Mouse (Mus musculus): ENCODE measurements at regions not wholly inside any gene's neighbourhood (a gene's known extent, or its start where the extent isn't known, plus 50 kb on each side); places are given as distances from the start of the nearest gene placed in this dataset.

GRCm38 (mm10) chr17:84895526-84895925 is 61.0 kb upstream of the Ppm1b start:
- WGBS = 91% methylated on average over 3 of the region's 3 CpGs
- no peaks in the 10 kb centered on the region for H3K36me3 ChIP-seq (ENCODE audit: control insufficient read depth, insufficient read depth, low read length)

GRCm38 (mm10) chr17:84896572-84896971 is 60.0 kb upstream of the Ppm1b start:
- Histone ChIP-seq H3K27ac (ENCODE audit: control insufficient read depth, insufficient read depth, low read length) (no peak overlapping the region), H3K36me3 (ENCODE audit: control insufficient read depth, insufficient read depth, low read length) (no peaks in the 10 kb centered on the region), H3K27me3 (ENCODE audit: control insufficient read depth, insufficient read depth, low read length) (no peaks in the 10 kb centered on the region), H3K4me3 (ENCODE audit: control insufficient read depth, insufficient read depth, low read length) (no peak overlapping the region), H3K4me1 (replicated peaks; ENCODE audit: control insufficient read depth, insufficient read depth, low read length) (no peaks in the 10 kb centered on the region)
- no peak for TF ChIP-seq POLR2A (IDR thresholded peaks at IDR 0.05; ENCODE audit: control insufficient read depth, extremely low read depth, insufficient read depth, low read length, poor library complexity)
- TF ChIP-seq CTCF (IDR thresholded peaks at IDR 0.05; ENCODE audit: borderline replicate concordance, control insufficient read depth, extremely low read depth, insufficient read depth, low read length, poor library complexity) = no peak
- 96% methylated on average over 5 of the region's 5 CpGs for WGBS
- no peak for DNase-seq

More at GRCm38 (mm10) chr17:84895526-84895925, 61.0 kb upstream of the Ppm1b start:
- TF ChIP-seq POLR2A (IDR thresholded peaks at IDR 0.05; ENCODE audit: control insufficient read depth, extremely low read depth, insufficient read depth, low read length, poor library complexity) (no peak), CTCF (IDR thresholded peaks at IDR 0.05; ENCODE audit: borderline replicate concordance, control insufficient read depth, extremely low read depth, insufficient read depth, low read length, poor library complexity) (no peak)
- Histone ChIP-seq H3K4me3 (ENCODE audit: control insufficient read depth, insufficient read depth, low read length) (no peak overlapping the region), H3K27me3 (ENCODE audit: control insufficient read depth, insufficient read depth, low read length) (no peaks in the 10 kb centered on the region), H3K4me1 (replicated peaks; ENCODE audit: control insufficient read depth, insufficient read depth, low read length) (no peaks in the 10 kb centered on the region; the same call in 1 of the 2 replicates), H3K27ac (ENCODE audit: control insufficient read depth, insufficient read depth, low read length) (no peak overlapping the region)
- DNase-seq = no peak

DNA sequence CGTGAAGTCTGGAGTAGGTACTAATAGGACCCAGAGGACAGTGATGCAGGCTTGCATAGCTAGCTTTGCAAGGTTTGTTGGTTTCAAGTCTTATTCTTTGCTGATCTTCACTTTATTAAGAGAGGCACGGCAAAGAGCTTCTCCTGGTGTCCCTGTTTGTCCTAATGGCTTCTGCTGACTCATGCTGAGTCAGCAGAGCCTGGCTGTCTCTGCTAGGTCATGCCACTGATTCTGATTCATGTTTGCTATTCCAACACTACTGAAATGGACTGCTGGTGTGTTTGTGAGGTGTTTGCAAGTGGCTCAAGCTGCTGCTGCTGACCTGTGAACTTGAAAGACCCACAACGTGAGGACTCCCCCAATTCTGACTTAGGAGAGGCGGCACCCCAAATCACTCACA is 58.1 kb upstream of the Ppm1b start:
- Histone ChIP-seq H3K4me1 (replicated peaks; ENCODE audit: control insufficient read depth, insufficient read depth, low read length) (no peaks in the 10 kb centered on the region), H3K27me3 (ENCODE audit: control insufficient read depth, insufficient read depth, low read length) (no peaks in the 10 kb centered on the region), H3K36me3 (ENCODE audit: control insufficient read depth, insufficient read depth, low read length) (no peaks in the 10 kb centered on the region), H3K4me3 (ENCODE audit: control insufficient read depth, insufficient read depth, low read length) (no peak overlapping the region), H3K27ac (ENCODE audit: control insufficient read depth, insufficient read depth, low read length) (no peak overlapping the region)
- TF ChIP-seq CTCF (IDR thresholded peaks at IDR 0.05; ENCODE audit: borderline replicate concordance, control insufficient read depth, extremely low read depth, insufficient read depth, low read length, poor library complexity) (no peak), POLR2A (IDR thresholded peaks at IDR 0.05; ENCODE audit: control insufficient read depth, extremely low read depth, insufficient read depth, low read length, poor library complexity) (no peak)
- whole genome bisulfite sequencing = 94% methylated on average over 4 of the region's 4 CpGs
- DNase-seq = no peak

- Histone ChIP-seq H3K4me3 (ENCODE audit: control insufficient read depth, insufficient read depth, low read length) (no peak overlapping the region), H3K4me1 (replicated peaks; ENCODE audit: control insufficient read depth, insufficient read depth, low read length) (no peaks in the 10 kb centered on the region), H3K27ac (ENCODE audit: control insufficient read depth, insufficient read depth, low read length) (no peak overlapping the region), H3K36me3 (ENCODE audit: control insufficient read depth, insufficient read depth, low read length) (no peaks in the 10 kb centered on the region), H3K27me3 (ENCODE audit: control insufficient read depth, insufficient read depth, low read length) (no peaks in the 10 kb centered on the region)
- DNase-seq = no peak
- 94% methylated on average over 9 of the region's 9 CpGs for WGBS
- TF ChIP-seq POLR2A (IDR thresholded peaks at IDR 0.05; ENCODE audit: control insufficient read depth, extremely low read depth, insufficient read depth, low read length, poor library complexity) (no peak), CTCF (IDR thresholded peaks at IDR 0.05; ENCODE audit: borderline replicate concordance, control insufficient read depth, extremely low read depth, insufficient read depth, low read length, poor library complexity) (no peak)
Observed at GRCm38 (mm10) chr17:84903625-84904337, 52.8 kb upstream of the Ppm1b start.
